Mouse (Mus musculus) heart, postnatal 0 days (tissue): ENCODE data around the gene Dpp6.

Source experiments
- CTCF ChIP-seq: IDR thresholded peaks from 2 replicates; pipeline ENCODE4 v1.5.1; 2016; ENCODE audit warnings: antibody characterized with exemption, control low read depth, low read depth
- EP300 ChIP-seq: IDR thresholded peaks from 2 replicates; pipeline ENCODE4 v1.6.1; 2016; ENCODE audit warnings: antibody characterized with exemption, low read depth

GRCm38 (mm10) chr5:26979348-26979747 is 162.3 kb downstream of the Dpp6 start:
- TF ChIP-seq CTCF (no peak), EP300 (no peak)
